Mouse (Mus musculus): ENCODE data around the gene Ankrd6. TPM values are rescaled to one million over a fixed set of nuclear protein-coding genes. Genes with fewer than 3 reads are reported as not detected.

Ankrd6 gene
- total and polyA plus RNA-seq, 3 experiments, result 1.3 to 2.1 (median 1.6) TPM

DNA sequence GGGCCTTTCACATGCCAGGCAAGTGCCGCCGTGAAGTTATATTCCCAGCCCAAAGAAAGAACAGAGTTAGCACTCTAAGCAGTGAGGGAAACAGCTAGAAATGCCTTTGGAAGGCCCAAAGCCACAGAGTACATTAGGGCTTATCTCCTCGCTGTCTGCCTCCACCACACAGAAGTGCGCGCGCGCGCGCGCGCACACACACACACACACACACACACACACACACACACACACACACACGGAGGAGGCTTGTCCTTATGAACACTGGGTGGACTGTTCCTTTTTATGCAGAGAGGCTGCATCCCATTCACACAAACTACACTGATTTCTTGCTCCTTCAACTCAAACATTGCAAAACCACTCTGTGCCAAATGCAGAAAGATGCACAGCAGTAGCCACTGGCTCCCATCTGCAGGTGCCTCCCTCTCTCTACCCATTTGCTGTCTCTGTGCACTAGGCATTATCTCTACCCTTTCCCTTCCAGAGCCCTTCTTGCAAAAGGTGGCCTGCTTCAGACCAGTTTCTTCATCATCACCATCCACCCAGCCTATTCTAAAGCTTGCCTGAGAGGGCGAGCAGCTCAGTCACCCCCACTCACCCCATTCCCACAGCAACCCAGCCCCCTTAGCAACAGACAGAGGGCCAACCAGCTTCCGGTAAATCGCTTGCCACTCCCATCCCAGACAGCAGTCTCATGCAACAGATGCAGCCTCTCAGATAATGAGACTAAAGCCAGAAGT is 88.5 kb downstream of the Ankrd6 start:
- Histone ChIP-seq H3K9me3 (replicated peaks; ENCODE audit: low read length) (no peaks in the 10 kb centered on the region), H3K4me2 (ENCODE audit: insufficient read depth, low read depth, poor library complexity, severe bottlenecking) (no peak overlapping the region), H3K79me2 (replicated peaks; ENCODE audit: control insufficient read depth, extremely low read depth, insufficient read depth, poor library complexity, severe bottlenecking) (no peaks in the 10 kb centered on the region), H3K9ac (ENCODE audit: insufficient read depth, low read depth) (no peak overlapping the region), H3K27me3 (replicated peaks) (no peaks in the 10 kb centered on the region), H3K27ac (ENCODE audit: insufficient read depth, low read depth) (no peak overlapping the region), H3K36me3 (replicated peaks in 1 of 2; ENCODE audit: control insufficient read depth in 1 of 2, insufficient read depth in 1 of 2, low read length in 1 of 2) (no peaks in the 10 kb centered on the region), H3K4me3 (replicated peaks in 1 of 3; ENCODE audit: low read depth in 2 of 3, low read length in 2 of 3, poor library complexity in 1 of 3) (no peak overlapping the region), H3K4me1 (ENCODE audit: control insufficient read depth in 1 of 2, insufficient read depth in 2 of 2) (no peaks in the 10 kb centered on the region)
- in situ Hi-C loops (cut with MboI; ENCODE audit: low pct_ligation_motif_present, low pct_unique_long_range_greater_than_20kb, low sequenced_read_pairs) (no loop called here), dilution Hi-C loops (cut with MboI; ENCODE audit: extremely low pct_ligation_motif_present, extremely low pct_unique_long_range_greater_than_20kb, low sequenced_read_pairs) (no loop called here)
- DNase-seq (ENCODE audit: extremely low read depth), result no peak
- TF ChIP-seq CTCF (conservative IDR thresholded peaks at IDR 0.05 in 1 of 2, IDR thresholded peaks at IDR 0.05 in 1 of 2; ENCODE audit: low read depth in 2 of 2, low read length in 2 of 2) (no peak), ZC3H11A (IDR thresholded peaks at IDR 0.05; ENCODE audit: low read depth, low read length) (no peak), RAD21 (IDR thresholded peaks at IDR 0.05; ENCODE audit: low read depth, low read length) (no peak), POLR2AphosphoS2 (IDR thresholded peaks at IDR 0.05; ENCODE audit: low read depth, low read length) (no peak), ZKSCAN1 (IDR thresholded peaks at IDR 0.05; ENCODE audit: borderline replicate concordance, low read depth, low read length) (no peak), MEF2A (IDR thresholded peaks at IDR 0.05; ENCODE audit: borderline replicate concordance, low read depth, low read length) (no peak), EP300 (IDR thresholded peaks at IDR 0.05; ENCODE audit: low read length) (no peak), ETS1 (conservative IDR thresholded peaks at IDR 0.05; ENCODE audit: low read depth, low read length) (no peak), MYC (IDR thresholded peaks at IDR 0.05; ENCODE audit: low read depth, low read length) (no peak), PAX5 (IDR thresholded peaks at IDR 0.05; ENCODE audit: low read length) (no peak), NELFE (IDR thresholded peaks at IDR 0.05; ENCODE audit: low read depth, low read length) (no peak), MAX (IDR thresholded peaks at IDR 0.05; ENCODE audit: low read length) (no peak), IRF4 (IDR thresholded peaks at IDR 0.05; ENCODE audit: low read depth, low read length) (no peak), ZNF384 (IDR thresholded peaks at IDR 0.05; ENCODE audit: low read depth, low read length) (no peak)

DNA sequence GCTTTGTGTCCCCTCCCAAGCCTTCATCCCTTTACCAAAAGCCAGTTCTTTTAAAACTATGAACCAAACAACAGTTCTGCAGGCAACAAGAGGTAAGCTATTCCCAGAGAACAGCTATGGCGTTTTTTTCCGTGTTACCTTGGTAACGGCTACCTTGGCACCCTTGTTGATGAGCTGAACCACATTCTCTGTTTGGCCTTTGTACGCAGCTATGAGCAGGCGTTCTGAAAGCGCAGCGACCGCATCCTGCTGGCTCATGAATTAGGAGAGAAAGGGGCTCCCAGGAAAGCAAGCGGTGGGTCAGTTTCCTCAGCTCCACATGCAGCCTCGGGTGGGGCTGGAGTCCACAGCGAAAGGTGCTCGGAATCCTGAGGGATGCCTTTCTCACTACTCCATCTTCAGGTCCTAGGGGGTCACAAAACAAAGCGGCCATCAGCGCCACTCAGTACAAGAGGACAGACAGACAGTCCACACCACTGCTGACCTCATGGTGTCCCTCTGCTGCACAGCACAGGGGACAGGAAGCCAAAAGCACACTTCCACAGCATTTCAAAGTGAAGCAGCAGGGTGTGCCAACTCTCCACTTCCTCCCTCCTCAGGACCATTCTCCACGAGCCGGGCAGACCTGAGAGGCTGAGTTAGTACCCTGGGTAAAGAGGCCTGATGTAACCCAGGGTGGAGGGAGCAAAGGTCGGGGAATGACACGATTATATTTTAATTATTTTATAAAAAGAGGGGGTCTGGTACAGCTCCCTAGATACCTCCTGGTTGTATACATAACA is 90.3 kb downstream of the Ankrd6 start:
- no peaks in the 10 kb centered on the region for H3K9me3 ChIP-seq (replicated peaks; ENCODE audit: low read length)
- H3K36me3 ChIP-seq (replicated peaks in 1 of 2; ENCODE audit: control insufficient read depth in 1 of 2, insufficient read depth in 1 of 2, low read length in 1 of 2), result no peaks in the 10 kb centered on the region
- no peak overlapping the region for H3K9ac ChIP-seq (ENCODE audit: insufficient read depth, low read depth)
- H3K4me1 ChIP-seq (ENCODE audit: control insufficient read depth in 1 of 2, insufficient read depth in 2 of 2), result peaks cover 0 to 3% of the 10 kb centered on the region in 2 experiments; a peak in 2 of 4 replicates
- no peak for TF ChIP-seq KAT2A (IDR thresholded peaks at IDR 0.05; ENCODE audit: insufficient replicate concordance, low read length)
- no peak for TF ChIP-seq NELFE (IDR thresholded peaks at IDR 0.05; ENCODE audit: low read depth, low read length)
- no peak for TF ChIP-seq CHD1 (IDR thresholded peaks at IDR 0.05; ENCODE audit: low read depth, low read length)
- TF ChIP-seq CHD2 (IDR thresholded peaks at IDR 0.05; ENCODE audit: low read length), result no peak
- DNase-seq (ENCODE audit: extremely low read depth), result no peak
- H3K27ac ChIP-seq (ENCODE audit: insufficient read depth, low read depth), result no peak overlapping the region
- H3K79me2 ChIP-seq (replicated peaks; ENCODE audit: control insufficient read depth, extremely low read depth, insufficient read depth, poor library complexity, severe bottlenecking), result no peaks in the 10 kb centered on the region
- no peak overlapping the region for H3K4me2 ChIP-seq (ENCODE audit: insufficient read depth, low read depth, poor library complexity, severe bottlenecking)
- dilution Hi-C loops (cut with MboI; ENCODE audit: extremely low pct_ligation_motif_present, extremely low pct_unique_long_range_greater_than_20kb, low sequenced_read_pairs) (no loop called here), in situ Hi-C loops (cut with MboI; ENCODE audit: low pct_ligation_motif_present, low pct_unique_long_range_greater_than_20kb, low sequenced_read_pairs) (no loop called here)
- H3K4me3 ChIP-seq (replicated peaks in 1 of 3; ENCODE audit: low read depth in 2 of 3, low read length in 2 of 3, poor library complexity in 1 of 3), result no peak overlapping the region
- no peaks in the 10 kb centered on the region for H3K27me3 ChIP-seq (replicated peaks)
